Mouse (Mus musculus) cerebellum, adult 18-20 months (tissue): ENCODE measurements at regions not wholly inside any gene's neighbourhood (a gene's known extent, or its start where the extent isn't known, plus 50 kb on each side); places are given as distances from the start of the nearest gene placed in this dataset.
A peak's percentile ranks its signal among the peaks of the same experiment; 100 is the strongest.

Experiments
- DNase-seq, 2 experiments: peaks; one replicate each; pipeline ENCODE4 v3.0.0; 2021

DNA sequence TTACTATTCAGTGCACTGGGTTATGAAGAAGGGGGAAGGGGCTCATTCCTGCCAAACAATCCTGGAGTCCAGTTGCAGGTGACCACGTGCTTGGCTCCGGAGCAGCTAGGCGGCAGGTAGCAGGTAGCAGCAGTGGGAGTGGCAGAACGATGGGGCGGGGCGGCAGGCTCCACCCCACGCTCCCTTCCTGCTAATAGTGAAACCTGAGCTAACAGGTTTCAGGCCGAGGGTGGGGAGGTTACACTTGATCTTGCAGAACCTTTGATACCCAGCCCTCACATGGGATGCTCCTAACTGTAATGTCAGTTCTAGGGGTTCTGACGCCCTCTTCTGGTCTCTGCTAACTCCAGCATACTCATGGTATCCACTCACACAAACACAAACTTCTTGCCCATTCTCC, 253.5 kb upstream of the Daam1 start:
- DNase-seq = peak; percentile 19 to 39

DNA sequence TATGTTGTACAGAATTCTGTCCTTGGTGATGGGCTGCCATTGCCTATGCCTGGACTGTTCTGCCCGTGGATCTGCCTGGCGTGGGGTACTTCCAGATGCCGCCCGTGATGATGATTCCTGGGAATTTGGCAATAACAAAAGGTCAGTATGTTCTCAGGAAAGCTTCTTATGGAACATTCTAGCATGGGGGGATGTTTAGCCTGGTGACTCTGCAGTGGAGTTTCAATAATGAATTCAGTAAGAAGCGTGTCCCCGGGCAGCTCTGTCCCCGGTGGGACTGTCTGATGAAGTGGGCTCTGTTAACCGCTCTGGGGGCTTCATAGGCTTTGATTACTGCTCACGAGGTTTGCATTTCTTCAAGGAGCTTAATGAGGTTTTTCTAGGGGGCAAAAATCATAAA, 252.9 kb upstream of the Daam1 start:
- DNase-seq = no peak

DNA sequence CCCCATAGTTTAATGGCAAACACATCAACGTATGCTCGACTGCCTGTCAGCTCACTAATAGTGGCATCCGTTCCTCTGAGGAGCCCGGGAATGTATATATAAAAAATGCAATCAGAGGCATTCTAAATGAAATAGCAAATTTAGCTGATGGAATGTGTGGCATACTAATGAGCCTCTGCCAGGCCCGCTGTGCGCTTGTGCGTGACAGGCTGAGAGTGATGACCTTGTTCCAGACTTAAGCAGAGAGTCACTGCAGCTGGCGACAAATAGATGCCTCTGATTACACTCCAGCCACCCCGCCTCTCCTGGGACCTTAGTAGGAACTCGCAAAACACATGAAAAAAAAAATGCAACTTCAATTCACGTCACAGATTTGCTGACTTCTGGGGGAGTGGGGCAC, 252.0 kb upstream of the Daam1 start:
- DNase-seq = no peak

DNA sequence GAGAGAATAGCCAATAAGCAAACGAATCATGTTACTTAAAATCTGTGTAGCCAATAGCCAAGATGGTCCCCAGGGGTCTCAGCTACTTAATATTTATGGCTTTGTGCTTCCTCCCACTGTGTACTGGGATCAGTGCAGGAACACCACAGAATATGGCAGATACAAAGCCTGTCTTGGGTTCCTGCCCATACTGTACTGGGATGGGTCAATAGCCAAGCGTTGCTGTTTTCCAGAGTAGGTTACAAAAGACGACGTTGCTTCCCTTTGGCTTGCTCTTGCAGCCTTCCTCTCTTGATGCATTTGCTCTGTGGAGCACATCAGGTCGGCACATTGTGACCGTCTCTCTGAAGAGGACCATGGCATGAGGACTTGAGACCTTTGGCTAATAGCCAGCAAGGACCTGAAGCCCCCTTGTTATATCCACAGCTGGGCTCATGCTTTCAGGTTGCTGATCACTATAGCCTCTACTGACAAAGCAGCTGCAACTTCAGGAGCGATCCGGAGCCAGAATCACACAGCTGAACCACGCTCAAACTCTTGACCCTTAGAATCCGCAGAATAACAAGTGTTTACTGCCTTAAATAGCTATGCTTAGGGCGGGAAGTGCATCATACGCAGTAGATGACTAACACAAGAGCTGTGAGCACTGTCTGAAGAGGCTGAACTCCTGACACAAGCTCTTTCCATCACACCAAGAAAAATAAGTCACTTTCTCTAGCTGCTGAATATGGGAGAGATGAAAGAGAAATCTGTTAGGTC, 250.2 kb upstream of the Daam1 start:
- DNase-seq = no peak

DNA sequence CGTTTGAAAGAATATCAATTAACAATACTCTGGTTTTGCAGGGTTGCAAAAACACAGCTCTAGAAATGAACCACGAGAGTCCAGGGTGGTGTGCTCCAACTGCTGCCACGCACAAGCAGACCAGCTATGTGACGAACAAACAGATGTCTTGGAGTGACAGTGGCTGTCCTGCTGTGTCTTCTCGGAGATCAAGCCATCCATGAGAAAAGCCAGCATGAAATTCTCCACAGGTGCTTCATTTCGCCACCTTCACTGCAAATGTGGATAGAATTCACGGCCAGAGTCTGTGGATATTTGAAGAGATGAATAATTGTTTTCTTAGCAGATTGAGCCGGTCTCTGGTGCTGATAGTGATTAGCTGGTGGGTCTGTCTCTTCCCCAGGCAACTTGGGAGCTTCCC, 246.3 kb upstream of the Daam1 start:
- DNase-seq = no peak

DNA sequence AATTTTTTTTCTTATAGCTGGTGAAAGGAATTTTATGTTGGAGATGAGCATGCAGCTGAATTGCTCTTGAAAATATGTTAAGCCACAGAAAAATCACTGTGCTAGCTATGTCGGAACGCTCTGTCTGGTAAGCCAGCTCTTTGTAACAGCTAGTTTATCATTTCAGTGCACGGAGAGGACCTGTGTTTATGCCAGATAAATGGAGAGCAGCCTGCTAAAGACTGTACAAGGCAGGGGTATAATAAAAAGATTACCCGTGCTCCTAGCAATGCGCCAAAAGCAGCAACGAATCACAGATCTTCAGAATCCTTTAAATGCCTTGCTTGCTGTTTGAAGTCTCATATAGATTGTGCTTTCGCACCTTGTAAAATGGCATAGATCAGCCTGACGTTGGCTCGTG, 232.2 kb upstream of the Daam1 start:
- DNase-seq = no peak

DNA sequence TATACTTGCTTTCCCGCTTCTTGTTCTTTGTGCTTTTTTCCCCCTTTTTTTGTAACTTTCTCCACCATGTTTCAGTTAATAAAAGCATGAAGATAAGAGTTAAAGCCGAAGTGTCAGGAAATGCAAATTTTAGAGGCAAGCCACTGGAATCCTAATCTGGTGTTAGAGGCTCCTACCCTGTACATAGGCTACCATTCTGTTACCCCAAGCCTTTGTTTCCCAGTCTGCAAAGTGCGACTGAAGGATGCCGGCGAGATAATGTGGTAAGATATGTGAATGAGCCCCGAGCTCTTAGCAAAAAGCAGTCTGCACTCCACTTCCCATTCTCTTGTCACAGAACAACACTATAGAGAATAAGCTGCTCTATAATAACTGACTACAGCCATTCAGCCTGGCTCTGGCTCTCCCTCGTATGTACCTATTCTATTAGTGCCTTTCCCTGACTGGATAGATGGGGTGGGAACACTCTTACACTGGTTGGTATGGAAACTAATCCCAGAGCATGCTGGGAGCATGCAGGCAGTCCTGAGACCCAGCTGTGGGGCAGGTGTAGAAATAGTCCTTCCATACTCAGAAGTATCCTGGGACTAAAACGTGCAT, 229.7 kb upstream of the Daam1 start:
- no peak for DNase-seq

DNA sequence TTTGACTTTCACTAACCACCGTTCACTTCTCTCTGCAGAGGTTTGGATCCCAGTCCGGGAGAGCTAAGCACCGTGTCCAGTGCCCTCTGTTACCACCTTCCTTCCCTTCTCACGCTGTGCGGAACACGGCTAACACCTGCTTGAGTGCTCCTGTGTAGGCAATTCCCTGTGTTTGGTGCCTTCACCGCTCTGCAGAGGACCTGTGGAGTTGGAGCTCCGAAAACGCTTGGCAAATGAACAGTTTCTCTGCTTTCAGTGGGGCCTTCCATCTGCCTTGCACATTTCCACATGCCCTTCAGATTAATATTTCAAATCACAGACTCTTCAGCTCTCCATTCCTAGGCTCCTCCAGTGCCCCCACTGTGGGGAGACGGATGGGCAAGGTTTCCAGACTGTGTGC, 227.7 kb upstream of the Daam1 start:
- DNase-seq = no peak

DNA sequence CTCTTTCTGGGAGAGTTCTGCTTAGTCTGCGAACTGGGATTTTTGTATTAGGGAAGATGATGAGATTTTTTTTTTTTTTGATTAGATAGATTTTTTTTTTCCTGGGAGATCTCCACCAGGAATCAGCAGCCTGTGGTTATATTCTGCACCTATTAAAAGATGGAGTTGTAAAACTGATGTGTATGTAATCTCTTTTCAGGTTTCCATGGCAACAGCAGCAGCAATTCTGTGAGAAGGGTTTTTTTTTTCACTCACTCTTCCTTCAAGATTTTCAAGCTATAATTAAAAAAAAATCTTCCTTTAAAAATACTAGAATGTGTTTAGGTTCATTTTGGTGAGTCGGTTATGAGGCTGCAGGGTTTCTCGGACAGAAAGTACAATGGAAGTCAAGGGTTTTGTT, 224.5 kb upstream of the Daam1 start:
- DNase-seq = no peak

DNA sequence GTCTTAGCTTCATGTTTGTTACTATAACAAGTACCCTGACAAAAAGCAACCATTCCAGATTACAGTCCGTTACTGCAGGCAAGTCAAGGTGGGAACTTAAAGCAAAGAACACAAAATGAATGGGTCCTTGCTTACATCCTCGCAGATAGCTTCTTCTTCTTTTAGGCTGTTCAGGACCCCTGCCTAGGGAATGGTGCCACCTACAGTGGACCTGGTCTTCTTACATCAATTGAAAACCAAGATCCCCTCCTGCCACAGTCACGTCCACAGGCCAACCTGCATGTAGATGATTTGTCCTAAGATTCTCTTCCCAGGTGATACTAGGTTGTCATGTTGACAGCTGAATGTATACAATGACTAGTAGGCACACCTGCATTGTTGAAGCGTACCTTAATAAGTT, 222.9 kb upstream of the Daam1 start:
- DNase-seq = no peak

DNA sequence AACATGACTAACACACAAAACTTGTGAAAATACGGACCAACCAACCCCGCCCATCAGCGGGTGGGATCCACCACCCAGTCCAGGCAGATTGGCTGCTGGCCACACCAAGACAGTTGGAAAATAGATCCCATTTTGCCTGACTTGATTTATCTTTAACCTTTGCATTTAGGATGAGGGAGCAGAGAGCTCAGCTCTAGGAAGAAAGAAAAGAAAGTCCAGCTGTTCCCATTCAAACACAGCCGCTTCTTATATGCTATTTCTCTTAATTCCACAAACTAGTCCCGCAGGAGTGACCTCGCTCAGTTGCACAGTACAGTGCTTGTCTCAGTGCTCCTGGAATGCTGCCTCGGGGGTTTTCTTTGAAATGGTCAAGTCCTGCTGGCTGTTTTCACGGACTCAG, 217.6 kb upstream of the Daam1 start:
- DNase-seq = no peak

DNA sequence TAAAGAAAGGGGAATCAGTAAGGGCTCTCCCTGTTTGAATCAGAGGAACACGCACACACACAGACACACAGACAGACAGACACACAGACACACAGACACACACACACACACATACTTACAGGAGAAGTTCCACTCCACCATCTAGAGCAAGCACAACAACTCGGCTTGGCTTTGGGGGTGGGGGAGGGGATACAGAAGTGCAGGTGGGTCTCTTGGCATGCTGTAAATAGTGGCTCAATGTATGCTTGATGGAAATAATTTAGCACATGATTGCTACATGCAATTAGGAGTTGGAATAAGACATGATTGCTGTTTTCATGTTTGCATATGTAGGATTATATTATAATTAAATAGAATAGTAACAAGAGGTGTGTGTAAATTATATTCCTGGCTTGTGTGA, 215.9 kb upstream of the Daam1 start:
- no peak for DNase-seq

DNA sequence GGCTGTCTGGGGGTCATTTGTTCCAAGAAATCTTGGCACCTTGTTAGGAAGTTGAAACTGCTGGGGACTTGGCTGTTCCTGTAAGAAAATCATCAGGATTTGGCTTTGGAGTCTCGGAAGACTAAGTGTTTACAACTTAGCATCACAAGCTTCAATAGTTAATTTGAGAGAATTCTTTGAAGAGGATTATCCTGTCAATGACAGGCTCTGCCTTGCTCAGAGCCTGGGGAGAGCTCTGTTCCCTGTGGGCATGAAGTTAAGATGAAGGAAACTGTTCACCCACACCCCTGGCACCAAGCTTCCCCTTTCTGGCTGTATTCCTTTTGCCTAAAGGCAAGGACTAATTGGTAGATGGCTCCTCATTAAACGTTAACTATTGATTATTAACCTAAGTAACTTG, 215.5 kb upstream of the Daam1 start:
- no peak for DNase-seq

DNA sequence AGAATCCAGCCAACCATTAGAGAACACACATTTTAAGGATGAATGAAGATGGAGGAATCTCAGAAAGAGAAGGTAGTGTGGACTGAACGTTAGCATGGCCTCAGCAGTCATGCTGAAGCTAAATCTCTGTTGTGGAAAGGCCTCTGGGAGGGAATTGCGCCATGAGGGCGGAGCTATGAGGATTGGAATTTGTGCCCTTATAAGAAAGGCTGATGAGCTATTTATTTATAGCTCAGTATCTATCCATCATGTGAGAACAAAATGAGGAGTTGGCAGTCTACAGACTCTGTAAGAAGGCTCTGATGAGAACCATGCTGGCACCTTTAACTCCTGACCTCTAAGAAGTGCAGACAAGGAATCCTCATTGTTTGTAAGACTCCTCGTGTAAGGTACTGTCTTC, 214.8 kb upstream of the Daam1 start:
- no peak for DNase-seq

DNA sequence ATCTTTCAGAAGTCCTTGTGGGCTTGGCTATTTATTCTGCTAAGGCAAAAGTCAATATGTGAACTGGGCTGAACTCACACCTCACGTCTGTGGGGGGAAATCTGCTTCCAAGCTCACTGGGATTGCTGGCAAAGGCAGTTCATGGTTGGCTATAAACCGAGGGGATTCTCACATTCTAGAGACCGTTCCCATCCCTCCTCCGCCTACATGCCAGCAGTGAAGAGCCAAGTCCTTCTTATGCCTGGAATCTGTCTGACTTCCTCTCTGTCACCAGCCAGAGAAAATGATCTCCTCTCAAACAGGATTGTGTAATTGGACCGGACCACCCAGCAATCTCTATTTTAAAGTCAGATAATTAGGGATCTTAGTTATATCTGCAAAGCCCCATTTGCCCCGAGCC, 212.4 kb upstream of the Daam1 start:
- no peak for DNase-seq

DNA sequence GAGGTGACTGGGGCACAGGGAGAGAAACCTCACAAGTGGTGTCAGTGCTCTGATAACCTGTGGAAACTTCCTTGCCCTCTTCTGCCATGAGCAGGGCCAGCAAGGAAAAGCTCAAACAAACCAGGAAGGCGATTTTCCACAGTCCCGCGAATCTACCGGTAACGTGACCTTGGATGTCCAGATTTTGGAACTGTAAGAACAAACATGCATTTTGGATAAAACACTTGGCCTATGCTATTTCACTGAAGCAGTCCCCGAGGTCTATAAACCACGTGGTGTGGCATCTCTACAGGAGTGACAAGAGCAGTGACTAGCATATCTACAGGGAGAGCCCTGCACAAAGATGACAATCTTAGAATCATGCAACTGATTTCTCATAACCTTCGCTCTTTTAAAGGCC, 211.9 kb upstream of the Daam1 start:
- no peak for DNase-seq

DNA sequence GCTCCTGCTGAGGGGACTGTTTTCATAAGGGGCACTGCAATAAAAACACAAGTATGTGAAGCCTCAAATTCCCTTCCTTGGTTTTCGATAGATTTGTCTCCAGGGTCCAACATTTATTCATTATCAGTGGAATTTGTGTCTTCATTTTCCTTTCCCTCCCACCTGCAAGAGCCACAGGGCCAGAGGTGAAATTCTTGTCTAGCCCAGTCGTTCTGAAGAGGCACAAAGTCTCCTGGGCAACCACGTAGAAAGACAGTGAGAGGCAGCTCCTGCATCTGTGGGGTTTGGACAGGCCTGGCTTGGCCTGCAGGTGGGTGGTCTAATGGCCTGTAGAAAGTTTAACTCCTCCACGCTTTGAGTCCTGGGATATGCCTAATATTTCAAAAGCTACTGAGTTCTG, 211.3 kb upstream of the Daam1 start:
- no peak for DNase-seq

DNA sequence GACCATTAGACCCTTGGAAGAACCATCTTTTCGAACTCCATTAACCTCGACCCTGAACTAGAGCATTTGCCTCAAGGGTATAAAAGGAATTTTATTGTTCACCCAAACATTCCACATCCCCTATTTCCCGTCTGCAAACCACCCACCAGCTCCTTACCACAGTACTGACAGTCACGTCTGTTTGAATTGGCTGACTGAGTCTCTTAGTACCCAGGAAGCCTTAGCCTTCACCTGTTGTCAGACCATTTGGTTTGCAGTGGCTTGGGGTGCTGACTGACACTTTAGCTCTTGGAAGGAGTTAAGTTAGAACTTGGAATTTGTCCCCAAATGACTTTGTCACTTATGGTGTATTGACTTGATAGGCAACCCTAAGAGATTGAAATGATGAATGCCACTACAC, 209.3 kb upstream of the Daam1 start:
- DNase-seq = no peak

DNA sequence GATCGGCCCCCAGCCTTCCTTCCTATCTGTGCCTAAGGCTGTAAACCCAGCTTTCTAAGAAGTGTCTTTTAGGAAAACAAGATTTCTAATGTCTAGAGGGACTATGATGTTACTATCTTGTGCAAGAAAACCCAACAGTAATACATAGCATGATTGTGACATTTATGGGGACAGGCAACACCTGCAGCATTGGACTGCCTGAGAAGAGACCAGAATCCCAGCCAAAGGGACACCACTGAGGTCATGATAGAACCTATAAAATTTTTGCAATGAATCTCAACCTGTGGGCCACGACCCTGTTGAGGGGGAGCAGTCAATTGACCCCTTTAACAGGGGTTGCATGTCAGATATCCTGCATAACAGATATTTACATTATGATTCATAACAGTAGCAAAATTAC, 208.1 kb upstream of the Daam1 start:
- no peak for DNase-seq

DNA sequence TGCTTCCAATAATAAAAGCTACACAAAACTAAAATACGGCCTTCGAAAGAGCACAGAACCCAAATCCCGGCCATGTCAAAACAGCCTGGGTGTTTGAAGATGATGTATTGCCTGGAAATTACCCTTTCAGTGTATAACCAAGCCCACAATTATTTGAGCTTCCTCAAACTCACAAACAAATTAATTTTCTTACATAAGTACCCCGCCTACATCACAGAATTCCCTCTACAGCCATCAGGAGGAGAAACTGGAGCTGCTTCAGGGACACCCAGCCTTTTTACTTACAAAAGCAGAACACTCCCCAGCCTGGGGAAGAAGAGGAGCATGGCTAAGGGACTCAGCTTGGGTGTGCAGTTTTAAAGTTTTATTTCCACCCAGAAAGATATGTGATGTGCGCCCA, 207.6 kb upstream of the Daam1 start:
- no peak for DNase-seq

DNA sequence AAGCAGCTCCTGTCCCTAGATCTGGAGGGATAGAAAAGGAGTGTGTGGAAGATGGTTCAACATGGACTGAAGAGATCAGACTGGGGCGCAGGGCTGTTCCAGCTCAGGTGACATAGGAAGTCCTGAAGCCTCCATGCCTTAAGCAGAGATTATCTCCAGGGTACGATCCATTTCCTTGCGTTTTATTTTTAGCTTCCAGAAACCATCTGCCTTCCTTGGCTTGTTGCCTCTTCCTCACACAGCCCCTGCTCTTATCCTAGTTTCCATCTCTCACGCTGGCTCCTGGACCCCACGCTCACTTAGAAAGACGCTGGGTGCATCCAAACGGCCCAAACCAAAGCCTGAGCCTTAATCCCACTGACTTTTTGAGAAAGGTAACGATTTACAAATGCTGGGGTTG, 206.8 kb upstream of the Daam1 start:
- DNase-seq = peak; percentile 43 to 48

DNA sequence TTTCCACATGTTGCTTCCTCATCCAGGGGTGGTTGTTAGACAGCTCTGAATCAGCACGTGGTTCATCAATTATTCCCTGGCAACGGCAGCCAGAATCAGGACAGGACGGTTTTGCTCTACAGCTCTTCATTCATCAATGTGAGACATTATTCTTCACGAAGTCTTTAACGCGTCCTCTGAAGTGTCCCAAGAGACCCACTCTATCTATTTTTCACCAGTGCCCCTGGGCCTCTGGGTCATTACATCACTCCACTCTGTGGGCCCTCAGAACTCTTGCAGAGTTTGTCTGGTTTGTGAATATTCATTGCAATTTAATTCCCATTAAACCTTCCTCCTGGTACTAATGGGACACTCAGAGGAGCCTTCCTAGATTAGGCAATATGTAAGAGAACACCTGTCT, 206.2 kb upstream of the Daam1 start:
- DNase-seq = no peak

DNA sequence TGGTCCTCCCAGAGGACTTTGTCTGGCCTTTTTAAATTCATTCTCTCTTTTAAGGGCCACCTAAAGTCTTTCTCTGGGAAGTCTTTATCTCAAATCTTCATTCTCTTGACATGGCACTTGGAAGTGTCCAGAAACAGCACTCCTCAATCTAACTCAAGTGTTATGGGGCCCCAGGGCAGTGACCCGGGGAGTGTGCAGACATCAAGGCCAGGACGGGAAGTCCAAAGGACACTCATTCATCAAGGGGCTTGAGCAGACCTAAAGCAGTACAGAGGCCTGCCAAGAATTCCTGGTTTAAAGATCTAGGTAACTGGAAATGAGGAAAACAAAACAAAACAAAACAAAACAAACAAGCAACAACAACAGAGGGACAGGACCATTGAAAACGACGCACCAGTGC, 205.8 kb upstream of the Daam1 start:
- no peak for DNase-seq

DNA sequence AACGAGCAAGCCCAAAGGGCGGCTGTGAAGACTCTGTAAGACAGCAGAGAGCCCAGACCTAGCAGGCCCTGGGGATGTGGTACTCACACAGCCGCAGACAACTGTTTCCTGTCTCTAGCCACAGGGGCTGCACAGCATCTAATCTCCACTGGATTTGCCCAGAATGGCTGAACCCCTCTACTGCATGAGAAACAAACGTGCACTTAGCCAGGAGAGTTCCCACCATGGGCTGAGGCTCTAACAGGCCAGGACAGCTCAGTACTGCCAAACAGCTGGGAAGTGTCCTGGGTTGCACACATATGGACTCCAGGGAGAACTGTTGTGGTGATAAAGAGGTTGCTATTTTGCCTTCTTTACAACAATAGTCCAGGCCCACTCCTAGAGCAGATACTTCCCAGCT, 204.1 kb upstream of the Daam1 start:
- no peak for DNase-seq
